Mouse (Mus musculus) natural killer cell, adult 2 months (primary cell): Measurements from ENCODE around the gene Zbtb20.
A peak's percentile ranks its signal among the peaks of the same experiment; 100 is the strongest.

Experiments used
- DNase-seq, 2 experiments: peaks; one replicate each; pipeline ENCODE4 v3.0.0; 2022; ENCODE audit warnings: low spot score in 2 of 2

Zbtb20 gene

DNA sequence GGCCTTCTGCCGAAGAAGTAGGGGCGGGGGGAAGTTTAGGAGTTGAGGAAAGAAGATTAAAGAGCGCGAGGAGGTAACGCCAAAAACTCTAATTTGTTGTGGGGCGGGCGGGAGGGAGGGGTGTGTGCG, at the start of gene Zbtb20:
Gene Zbtb20 (plus strand): TSS at position 30 of the 129 bp plus-strand sequence.
- DNase-seq = no peak

DNA sequence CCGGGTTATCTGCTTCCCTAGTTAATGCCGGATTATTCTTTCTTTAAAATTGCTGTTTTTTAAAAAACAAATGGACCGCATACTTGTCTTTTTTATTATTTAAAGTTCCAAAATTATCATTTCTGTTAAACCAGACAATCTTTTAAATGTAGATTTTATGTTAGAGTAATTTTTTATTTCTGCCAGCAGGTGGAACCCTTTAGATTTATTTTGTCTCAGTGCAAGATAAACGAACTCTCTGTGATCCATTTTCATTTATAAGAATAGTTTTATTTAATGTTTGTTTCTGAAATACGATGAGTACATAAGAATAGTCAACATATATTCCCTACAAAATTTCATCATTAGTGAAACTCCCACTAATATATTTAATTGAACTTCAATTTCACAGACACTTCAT, 39.7 kb upstream of the Zbtb20 start:
- DNase-seq = no peak

DNA sequence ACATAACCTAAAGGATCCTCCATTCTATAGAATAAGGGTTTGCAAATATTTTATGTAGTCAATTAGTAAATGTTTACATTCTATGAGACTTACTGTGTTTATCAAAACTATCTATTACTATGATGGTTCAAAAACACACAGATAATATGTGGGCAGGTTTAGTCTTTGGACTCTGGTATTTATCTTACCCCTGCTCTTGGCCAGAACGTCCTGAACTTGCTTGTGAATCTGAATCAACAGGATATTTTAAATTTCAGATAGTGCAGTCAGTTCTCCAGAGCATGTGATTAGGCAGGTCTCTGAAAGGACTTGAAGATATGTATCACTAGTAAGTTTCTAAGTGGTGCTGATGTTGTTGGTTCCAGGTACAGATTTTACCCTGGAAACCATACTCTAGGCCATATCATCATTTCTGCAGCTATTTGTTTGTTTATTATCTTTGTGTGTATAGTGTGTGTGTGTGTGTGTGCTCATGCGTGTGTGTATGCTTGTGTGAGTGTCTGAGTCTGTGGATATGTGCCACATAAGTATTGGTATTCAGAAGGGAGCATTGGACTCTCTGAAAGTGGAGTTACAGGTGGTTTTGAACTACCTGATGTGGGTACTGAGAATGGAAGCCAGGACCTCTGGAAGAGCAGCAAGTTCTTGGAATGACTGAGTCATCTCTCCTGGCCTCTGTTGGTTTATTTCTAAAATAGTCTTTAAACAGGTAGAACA, 39.1 kb upstream of the Zbtb20 start:
- DNase-seq = no peak

DNA sequence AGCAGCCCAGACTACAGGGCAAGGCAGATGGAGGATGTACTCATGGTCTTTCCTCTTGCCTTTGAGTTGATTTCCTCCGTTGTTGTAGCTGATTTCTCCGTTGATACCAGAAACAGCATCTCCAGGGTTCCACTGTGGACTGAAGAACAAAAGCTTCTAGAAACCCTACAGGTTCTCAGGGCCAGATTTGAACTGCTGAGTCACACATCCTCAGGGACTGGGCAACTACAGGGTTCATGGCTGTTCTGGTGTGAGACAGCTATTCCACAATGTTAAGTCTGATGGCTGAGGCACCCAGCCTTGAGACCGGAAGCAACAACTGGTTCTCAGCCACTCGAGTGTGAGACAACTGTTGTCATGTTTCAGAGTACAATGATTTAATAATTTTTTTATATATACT, 37.5 kb upstream of the Zbtb20 start:
- DNase-seq = no peak

DNA sequence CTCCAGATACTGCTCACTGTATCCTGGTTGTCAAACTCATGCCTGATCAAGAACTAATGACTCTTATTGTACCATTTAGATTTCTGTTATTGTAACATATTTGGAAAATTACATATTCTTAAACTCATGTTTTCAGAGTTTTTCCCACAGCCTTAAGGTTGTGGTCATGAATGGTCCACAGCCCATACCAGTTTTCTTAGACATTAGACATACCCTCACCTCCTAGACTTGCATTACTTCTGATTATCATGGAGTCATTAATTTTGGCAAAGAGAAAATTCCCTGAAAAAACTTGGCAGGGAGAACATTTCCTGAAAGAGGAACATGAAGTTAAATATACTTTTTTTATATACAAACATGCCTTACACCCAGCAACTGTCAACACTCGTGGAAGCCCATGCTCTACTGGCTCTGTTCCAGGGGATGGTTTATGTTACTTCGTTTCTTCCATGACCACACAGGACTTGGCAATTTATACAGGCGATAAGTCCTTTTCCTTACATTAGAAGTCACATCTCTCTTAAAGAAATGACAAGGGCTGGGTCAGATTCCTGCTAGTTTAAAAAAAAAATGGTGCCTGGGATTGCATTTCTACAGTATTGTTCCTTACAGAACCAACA, 18.0 kb upstream of the Zbtb20 start:
- no peak for DNase-seq

DNA sequence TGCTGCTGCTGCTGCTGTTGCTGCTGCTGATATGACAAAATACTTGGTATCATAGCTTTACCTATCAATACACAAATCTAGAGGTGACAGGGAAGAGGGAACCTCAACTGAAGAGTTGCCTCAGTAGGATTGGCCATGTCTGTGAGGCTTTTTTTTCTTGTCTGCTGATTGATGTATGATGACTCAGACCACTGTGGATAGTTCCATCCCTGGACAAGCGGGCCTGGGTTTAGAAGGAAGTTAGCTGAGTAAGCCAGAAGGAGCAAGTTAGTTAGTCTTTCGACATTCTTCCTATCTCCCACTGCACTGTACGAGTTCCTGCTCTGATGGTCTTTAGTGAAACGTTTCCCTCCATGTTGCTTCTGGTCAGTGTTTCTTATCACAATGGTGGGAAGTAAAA, 16.4 kb upstream of the Zbtb20 start:
- DNase-seq = no peak

DNA sequence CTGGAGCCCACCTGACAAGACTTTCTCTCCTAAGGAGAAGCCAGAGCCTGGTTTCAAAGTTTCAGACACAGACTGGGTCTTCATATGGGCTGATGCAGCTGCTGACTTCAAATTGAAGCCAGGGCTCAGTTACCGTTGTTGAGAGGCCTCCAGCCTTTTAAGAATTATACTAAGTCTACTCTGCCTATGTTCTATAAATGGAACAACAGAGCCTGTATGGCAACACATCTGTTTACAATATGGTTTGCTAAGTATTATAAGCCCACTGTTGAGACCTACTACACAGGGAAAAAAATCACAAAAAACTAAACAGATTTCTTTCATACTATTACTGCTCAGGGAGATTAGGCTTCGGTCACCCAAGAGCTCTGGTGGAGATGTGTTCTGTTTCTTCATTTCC, 12.4 kb upstream of the Zbtb20 start:
- DNase-seq = no peak

DNA sequence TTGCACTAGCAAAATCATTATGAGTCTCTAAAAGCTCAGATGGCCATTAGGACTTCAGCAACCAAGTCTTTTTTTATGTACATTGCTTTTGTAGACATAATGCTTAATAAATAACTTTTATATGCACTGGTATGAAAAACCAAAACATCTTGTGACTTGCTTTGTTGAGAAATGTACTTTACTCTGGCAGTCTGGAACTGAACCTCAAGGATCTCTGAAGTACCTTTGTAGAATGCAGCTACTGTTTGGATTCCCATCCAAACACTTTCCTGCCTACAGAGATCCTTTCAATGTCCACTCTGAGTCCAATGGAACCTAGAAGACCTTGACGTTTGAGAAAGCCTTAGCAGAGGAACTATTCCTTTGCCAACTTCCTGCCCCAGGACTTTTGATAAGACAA, 9.6 kb upstream of the Zbtb20 start:
- DNase-seq = no peak

DNA sequence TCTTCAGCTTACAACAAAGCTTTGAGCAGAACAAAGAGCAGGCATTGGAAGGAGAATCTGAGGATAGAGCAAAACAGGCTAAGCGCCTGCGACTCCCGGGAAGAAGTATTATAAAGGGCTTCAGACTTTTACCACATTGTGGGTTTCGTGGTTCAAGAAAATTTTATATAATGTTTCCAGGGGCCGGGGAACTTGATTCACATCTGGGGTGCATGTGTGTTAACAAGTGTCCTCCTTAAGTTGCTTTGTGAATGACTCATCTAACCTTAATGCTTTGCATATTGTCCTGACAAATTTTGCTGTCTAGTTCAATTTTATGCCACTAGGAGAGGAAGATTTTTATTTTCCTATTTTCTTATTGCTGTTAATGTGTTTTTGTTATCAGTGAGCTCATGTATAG, 3.6 kb upstream of the Zbtb20 start:
- no peak for DNase-seq

DNA sequence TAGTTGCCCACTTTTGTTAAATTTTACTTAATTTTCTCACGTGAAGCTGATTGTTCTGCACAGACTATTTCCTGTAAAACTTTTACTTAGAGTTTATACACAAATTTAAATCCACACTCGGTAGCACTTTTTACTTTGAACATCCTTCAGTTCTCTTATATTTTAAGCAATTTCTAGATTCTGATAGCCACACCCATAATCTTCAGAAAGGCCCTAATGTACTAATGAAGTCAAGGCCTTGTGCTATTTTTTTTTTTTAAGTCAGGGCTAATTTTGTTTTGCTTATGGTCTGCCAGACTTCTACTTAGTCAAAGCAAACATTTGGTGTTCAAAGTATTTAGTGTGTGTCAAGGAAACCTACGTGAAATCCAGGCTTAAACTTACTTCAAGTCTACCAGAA, 1.7 kb upstream of the Zbtb20 start:
- no peak for DNase-seq

DNA sequence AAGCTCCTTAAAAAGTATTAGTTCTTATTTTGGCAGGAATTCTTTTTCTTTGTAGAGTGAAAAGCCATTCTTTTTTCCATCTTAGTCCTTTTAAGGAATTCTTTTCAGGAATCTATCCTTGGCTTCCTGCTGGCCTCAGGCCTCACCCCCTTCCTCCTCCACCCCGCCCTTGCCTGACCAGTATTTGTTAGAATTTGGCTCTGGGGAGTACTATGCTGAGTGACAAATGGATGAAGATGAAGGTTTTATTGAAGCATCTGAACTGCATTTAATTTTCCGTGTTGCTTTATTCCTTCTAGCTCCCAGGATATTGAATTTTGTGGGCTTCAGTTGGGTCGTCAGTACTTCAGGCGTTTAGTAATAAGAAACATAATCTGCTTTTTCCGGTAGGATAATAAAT, 1.2 kb upstream of the Zbtb20 start:
- peak in 1 of 2 experiments; percentile 3 for DNase-seq

DNA sequence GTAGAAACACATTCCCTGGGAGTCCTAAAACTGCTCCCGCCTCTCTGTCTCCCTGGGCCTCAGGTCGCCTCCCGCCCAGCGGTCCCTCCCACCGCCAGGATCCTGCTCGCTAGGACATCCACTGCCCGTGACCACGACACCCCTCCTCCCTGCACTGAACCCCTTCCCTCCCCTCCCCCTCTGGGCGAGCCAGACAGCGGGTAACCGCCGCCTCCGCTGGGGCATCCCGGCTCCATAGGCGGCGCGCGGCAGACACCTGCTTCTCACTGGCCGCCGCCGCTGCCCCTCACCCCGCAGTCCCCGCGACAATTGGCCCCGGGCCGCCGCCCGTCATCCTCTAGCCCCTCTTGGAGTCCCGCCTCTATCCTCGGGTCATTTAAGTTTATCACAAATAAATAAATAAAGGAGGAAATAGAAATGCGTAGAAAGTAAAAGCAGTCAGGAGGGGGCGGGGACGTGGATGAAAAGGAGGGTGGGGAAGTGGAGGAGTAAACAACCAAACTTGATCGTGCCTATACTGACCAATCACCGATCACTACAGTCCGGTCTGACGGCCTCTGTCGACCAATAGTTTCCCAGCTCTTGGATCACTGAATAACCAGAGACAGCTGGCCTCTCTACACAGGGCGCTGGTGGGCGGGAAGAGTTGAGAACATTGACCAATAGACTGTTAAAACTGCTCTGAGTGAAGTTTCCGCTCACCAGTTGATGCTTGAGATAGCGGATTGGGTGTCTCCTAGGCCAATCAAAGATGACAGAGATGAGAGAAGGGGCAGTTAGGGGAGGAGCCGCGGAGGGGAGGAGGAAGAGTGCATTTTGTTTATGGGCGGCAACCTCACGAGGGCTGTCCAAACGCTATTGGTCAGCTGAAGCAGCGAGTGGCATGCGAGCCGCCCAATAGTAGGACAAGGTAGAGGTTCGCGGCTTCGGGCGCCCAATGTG, 500 bp upstream of the Zbtb20 start:
- peak; percentile 98 to 99 for DNase-seq

DNA sequence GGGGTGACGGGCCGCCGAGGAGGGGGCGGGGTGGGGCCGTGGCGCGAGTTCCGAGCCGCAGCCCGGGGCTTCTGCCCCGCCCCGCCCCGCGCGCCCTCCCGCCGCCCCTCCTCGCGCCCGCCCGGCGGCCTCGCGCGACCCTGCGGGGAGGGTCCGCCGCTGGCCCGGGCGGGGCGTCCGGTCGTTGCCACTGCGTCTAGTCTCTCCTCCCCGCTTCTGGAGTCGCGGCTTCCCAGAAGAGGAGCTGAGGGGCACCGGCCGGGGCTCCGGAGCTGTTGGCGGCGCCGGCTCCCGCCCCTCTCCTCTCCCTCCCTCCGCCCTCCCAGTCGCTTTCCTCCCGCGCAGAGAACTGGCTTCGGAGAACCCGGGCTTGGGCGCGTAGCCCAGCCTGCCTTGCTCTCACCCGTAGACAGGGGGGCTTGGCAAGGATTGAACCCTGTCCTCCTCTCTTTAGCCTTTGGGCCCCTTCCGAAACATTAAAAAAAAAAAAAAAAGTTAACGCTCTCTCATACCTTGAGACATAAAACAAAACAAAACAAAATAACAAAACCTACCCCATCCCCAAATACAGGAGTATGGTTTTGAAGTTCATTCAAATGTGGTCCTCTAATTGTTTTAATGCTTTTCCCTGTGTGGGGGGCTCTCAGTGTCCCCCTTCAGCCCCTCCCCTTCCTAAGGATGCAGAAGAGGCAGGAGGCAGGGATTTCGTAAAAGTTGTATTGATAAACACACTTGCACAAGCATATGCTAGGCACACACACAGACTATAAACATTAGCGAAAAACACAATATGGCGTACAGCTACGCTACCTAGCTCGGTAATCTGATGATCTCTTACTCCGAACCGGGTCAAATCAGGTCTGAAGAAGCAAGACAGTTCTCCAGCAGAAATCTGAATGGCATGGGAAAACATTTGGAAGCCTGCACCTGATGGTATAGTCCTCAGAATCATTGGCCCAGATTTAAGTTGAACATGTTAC, 630 bp downstream of the Zbtb20 start:
- DNase-seq = peak; percentile 13 to 18

DNA sequence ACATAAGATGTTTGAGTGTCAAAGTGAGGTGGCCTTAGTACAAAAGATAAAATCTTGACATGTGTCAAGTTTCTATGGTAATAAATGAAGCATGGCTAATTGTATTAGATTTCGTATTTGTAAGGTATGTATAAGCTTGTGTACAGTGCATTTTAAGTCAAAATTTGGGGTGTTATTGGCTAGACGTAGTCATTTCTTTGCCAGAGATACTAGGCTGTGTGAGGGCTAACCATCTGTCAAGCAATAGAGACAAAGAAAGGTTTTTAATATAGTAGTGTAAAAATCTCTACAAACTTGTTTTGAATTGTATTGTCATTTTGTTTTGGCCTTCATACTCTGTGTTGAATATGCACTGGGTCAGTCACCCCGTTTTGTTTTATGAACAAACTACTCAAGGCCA, 4.4 kb downstream of the Zbtb20 start:
- no peak for DNase-seq

DNA sequence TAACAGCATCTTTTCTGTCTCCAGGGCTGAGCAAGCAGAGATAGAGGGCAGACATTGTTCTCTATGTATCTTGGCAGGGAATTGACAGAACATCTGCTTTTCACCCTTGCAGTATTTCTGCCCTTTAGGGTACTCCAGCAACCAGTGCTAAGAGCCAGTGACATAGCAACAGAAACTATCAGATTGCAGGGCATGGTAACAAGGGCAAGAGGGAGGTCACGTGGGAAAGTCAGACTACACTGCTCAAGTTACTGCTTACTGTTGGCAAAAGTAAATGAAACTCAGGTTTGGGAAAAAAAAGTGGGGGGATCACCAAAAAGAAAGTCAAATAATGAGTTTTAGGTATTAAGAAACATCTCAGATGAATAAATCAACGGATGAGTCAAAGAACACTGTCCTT, 9.9 kb downstream of the Zbtb20 start:
- DNase-seq = no peak

DNA sequence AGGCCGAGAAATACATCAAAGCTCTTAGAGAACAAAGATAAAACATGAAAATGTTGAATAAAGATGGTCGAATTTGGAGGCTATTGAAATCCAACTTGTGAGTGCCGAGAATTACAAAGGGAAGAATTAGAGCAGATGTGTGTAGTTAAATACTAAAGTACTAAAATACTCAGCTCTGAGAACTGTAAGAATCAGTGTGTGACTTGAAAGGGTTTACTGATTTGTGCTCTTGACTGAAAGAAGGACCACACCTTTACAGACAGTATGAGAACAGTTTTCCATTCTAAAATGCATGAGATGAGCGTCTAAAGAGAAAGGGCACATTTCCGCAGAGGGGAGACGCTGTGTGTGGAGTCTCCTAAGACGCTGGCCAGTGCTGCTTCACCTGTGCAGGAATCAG, 10.3 kb downstream of the Zbtb20 start:
- DNase-seq = no peak

DNA sequence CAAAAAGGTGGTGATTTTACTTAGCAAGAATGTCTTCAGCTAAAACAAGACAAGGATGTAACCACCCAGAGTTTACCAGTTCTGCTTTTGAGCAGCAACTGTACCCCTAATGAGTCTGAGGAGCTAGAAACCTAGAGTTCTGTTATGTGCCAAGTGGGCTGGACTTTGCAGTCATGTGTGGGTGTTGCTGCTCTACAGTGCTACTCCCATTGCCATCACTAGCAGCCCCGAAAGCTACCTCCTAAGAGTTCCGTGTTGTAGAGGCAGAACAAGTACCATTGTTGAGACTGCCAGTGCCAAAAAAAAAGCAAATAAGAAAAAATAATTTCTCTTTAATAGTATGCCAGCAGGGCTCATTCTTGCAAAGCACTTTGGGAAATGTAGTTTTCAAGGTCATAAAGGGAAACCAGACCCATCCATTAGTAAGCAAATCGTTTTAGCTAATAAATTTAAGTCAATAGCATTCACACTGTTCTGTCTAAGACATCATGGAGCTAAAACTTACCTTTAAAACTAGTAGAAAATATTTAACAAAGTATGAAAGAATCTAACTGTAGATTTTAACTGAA, 21.5 kb downstream of the Zbtb20 start:
- DNase-seq = no peak

DNA sequence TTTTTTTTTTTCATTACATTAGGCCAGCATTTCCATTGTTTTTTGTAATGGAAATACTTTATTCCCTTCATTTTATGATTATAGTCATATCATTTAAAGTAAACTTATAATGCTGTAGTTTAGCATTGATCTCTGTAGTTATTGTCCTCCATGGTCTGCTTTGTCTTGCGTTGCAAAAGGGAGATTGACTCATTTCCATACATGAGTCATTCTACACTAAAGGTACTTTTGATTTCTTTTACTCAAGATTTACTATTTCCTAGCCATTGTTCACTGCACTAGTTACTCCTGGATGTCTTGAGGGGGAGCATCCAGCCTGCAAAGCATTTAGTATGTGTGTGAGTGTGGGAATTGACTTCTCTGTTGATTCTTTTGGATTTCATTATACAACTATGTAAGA, 24.6 kb downstream of the Zbtb20 start:
- no peak for DNase-seq

DNA sequence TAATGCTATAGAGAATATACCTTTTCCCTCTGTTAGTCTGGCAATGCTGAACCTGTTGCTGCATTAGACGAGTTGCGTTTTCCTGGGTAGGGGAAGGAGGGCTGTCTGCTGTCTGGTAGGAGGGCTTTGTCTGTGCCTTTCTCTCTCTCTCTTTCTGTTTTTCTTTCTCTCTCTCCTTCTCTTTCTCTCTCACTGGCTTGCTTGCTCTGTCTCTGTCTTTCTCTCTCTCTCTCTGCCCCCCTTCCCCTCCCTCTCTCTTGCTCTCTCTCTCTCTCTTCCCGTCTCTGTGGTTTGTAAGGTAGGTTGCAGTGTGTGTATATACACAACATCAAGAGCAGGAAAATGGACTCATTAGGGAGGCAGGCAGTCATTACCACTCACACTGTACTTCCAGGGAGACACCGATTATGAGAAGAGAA, 31.6 kb downstream of the Zbtb20 start:
- DNase-seq = peak; percentile 42 to 58

DNA sequence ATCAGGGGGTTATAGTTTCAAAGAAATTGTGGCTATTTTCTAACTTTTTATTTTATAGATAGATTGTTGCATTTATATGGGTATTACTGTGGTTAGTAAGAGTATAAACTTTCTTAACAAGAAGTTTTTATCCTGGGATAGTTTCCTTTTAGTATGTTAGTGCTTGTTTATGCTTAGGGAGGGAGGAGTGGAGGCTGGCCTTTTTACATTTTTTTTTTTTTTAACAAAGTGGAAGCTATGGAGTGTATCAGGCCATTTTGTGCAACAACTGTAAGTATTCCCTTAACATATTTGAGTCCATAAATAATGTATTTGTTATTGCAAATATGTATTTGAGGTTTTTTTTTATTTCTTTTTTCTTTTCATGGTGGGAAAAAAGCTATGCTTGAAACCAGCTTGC, 32.7 kb downstream of the Zbtb20 start:
- no peak for DNase-seq

DNA sequence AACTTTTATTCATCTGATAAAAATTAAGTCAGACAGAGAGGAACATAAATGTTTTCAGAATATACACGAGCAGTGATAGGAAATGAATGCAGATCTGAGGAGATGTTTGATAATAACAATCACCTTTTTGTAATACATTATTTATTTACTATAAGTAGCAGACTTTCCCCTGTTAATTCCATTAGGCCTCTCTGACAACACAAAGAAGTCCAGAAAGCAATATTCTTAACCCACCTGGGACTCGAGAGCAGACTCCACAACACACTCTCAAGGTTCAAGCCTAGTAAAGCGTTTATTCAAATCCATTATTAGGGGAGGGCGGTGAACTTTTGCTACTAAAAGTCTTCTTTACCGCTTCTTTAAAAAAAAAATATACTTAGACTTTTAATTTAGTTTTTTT, 33.2 kb downstream of the Zbtb20 start:
- DNase-seq = no peak

DNA sequence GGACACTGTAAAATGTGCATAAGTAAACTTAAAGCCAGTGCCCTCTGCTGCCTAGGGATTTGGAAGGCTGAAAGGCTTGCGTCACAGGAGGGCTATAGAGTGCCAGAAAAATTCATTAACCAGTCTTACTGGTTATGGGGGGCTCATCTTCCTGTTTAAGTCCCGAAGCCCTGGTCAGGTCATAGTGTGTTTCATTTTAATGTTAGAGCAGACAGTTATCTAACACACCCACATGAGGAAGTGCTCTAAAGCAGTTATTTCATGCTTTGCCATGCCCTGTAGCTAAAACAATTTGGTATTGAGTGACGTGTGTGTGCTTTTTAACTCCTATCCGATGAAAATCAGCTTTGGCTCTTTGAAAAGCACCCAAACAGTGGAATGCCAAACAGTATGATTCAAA, 34.3 kb downstream of the Zbtb20 start:
- no peak for DNase-seq
